Mouse (Mus musculus) inflammation-experienced regulatory T-cells, adult 16 weeks (primary cell): ENCODE results near the gene Gm29609. TPM values are rescaled to one million over a fixed set of nuclear protein-coding genes. Genes with fewer than 3 reads are reported as not detected.

ENCODE experiments used
- polyA plus RNA-seq: library from polyadenylated mRNA; unstranded; fragments of 100-300 nt; shearing (Covaris generic); gene quantifications from one replicate; pipeline ENCODE4 v1.2.1, GENCODE M21; 2017

The Gm29609 gene
- polyA plus RNA-seq = 1.2 TPM

GRCm38 (mm10) chr5:31179766-31180630 is at the start of gene Gm29609, which contains the start of gene Gtf3c2:
Gm29609 (minus strand) TSS chr5:31179911.
Gtf3c2 (minus strand) TSS chr5:31180144.

GRCm38 (mm10) chr5:31220448-31221303 is 41.0 kb upstream of the Gm29609 start, which contains the start of gene Ppm1g:
Ppm1g (minus strand) TSS chr5:31220687.

GRCm38 (mm10) chr5:31201742-31202590 is 22.3 kb upstream of the Gm29609 start, which contains the start of gene Zfp513:
Zfp513 (minus strand) TSS chr5:31202303.

GRCm38 (mm10) chr5:31192939-31193630 is 13.4 kb upstream of the Gm29609 start, which contains the start of the genes Snx17 and Eif2b4:
Snx17 (plus strand) TSS chr5:31193227.
Eif2b4 (minus strand) TSS chr5:31193430.

GRCm38 (mm10) chr5:31154152-31154553 is 25.6 kb downstream of the Gm29609 start, which contains the start of gene Mpv17:
Mpv17 (minus strand) TSS chr5:31154251.

GRCm38 (mm10) chr5:31138241-31138967 is 41.3 kb downstream of the Gm29609 start, which contains the start of gene Ucn:
Ucn (minus strand) TSS chr5:31138829.

GRCm38 (mm10) chr5:31116354-31116753 is 63.4 kb downstream of the Gm29609 start, which contains the start of gene Trim54:
Trim54 (plus strand) TSS chr5:31116712.

GRCm38 (mm10) chr5:31108000-31108490 is 71.7 kb downstream of the Gm29609 start, which contains the start of gene Slc30a3:
Slc30a3 (minus strand) TSS chr5:31108237.

GRCm38 (mm10) chr5:31105814-31106335 is 73.8 kb downstream of the Gm29609 start, which contains the start of gene Dnajc5g:
Dnajc5g (plus strand) TSS chr5:31106285.

Other genes starting within 250 kb of the Gm29609 start
- 0.21 TPM for gene Cgref1, start 234.3 kb downstream of the Gm29609 start, polyA plus RNA-seq
- 236 TPM for gene Preb, start 219.6 kb downstream of the Gm29609 start, polyA plus RNA-seq
- not detected for gene Tcf23, start 211.2 kb downstream of the Gm29609 start, polyA plus RNA-seq
- gene Atraid, start 131.6 kb downstream of the Gm29609 start, polyA plus RNA-seq = 94.0 TPM
- 15.0 TPM for gene Slc5a6, start 131.0 kb downstream of the Gm29609 start, polyA plus RNA-seq
- 32.5 TPM for gene Cad, start 125.1 kb downstream of the Gm29609 start, polyA plus RNA-seq
- gene Dnajc5g, start 73.6 kb downstream of the Gm29609 start, polyA plus RNA-seq = not detected
- gene Slc30a3, start 71.7 kb downstream of the Gm29609 start, polyA plus RNA-seq = 0.72 TPM
- not detected for gene Trim54, start 63.2 kb downstream of the Gm29609 start, polyA plus RNA-seq
- gene Ucn, start 41.1 kb downstream of the Gm29609 start, polyA plus RNA-seq = not detected
- gene Mpv17, start 25.7 kb downstream of the Gm29609 start, polyA plus RNA-seq = 47.9 TPM
- 122 TPM for gene Gtf3c2, start 233 bp upstream of the Gm29609 start, polyA plus RNA-seq
- 148 TPM for gene Snx17, start 13.3 kb upstream of the Gm29609 start, polyA plus RNA-seq
- 98.6 TPM for gene Eif2b4, start 13.5 kb upstream of the Gm29609 start, polyA plus RNA-seq
- 37.1 TPM for gene Zfp513, start 22.4 kb upstream of the Gm29609 start, polyA plus RNA-seq
- 67.4 TPM for gene Ppm1g, start 40.8 kb upstream of the Gm29609 start, polyA plus RNA-seq
- 209 TPM for gene Nrbp1, start 61.0 kb upstream of the Gm29609 start, polyA plus RNA-seq
- gene Gm9970, start 61.3 kb upstream of the Gm29609 start, polyA plus RNA-seq = not detected
- gene Krtcap3, start 71.8 kb upstream of the Gm29609 start, polyA plus RNA-seq = 45.4 TPM
- 10.7 TPM for gene Ift172, start 111.2 kb upstream of the Gm29609 start, polyA plus RNA-seq
- not detected for gene Fndc4, start 116.2 kb upstream of the Gm29609 start, polyA plus RNA-seq
- gene Gckr, start 117.5 kb upstream of the Gm29609 start, polyA plus RNA-seq = not detected